Mouse (Mus musculus): ENCODE data around the gene Sik3.
"Not testable (repeated sequence)": the region's sequence is repeated elsewhere in the genome, so short reads cannot be mapped to it uniquely, and the experiment has no call there.

Sik3 gene

DNA sequence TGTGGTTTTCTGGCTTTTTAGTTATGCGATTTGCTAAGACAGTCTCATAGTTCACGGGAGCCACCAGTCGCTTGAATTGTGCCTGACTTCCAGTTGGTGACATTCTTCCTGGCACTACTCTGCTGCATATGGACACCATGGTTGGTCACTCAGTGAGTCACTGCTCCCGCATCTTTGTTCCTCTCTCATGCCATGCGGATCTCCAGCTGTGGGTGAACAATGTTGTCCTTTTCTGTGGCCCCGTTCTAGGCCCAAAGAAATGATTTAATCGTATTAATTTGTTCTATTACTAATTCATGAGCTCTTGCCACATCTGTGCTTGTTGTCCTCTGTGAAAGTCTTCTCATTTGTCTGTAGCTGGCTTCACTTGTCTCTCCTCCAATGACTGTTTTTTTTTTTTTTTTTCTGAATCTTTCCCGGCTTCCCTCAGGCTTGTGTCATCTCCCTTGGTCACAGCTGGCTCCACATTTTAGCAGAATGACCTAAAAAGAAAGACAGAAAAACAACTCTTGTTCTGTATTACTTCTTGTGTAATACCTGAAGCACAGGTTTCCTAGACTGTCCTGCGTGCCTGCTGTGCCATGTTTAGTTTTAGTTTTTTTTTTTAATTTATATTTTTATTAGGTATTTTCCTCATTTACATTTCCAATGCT lies 40.5 kb downstream of the Sik3 start:
- DNase-seq (ENCODE audit: low read depth, low spot score), result peak; percentile 80

DNA sequence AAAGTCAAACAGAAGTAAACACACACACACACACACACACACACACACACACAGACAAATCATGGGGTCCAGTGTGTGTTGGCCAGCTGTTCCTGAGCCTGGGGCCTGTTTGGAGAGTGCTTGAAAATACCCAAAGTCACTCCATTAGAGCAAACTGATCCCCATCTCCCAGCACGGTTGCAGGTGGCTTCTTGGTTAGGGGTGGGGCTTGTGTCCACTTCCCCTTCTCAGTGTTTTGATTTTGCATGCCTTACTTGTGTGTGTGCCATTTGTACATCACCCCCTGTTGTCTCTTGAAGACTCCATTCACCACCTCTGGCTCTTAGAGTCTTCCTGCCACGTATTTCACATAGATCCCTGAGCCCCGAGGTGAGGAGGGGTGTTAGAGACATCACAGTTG lies 45.4 kb downstream of the Sik3 start:
- DNase-seq (ENCODE audit: low read depth, low spot score), result no peak

- no peak for DNase-seq (ENCODE audit: low read depth, low spot score)
Measured at GRCm38 (mm10) chr9:46060249-46060648, 47.6 kb downstream of the Sik3 start.

DNA sequence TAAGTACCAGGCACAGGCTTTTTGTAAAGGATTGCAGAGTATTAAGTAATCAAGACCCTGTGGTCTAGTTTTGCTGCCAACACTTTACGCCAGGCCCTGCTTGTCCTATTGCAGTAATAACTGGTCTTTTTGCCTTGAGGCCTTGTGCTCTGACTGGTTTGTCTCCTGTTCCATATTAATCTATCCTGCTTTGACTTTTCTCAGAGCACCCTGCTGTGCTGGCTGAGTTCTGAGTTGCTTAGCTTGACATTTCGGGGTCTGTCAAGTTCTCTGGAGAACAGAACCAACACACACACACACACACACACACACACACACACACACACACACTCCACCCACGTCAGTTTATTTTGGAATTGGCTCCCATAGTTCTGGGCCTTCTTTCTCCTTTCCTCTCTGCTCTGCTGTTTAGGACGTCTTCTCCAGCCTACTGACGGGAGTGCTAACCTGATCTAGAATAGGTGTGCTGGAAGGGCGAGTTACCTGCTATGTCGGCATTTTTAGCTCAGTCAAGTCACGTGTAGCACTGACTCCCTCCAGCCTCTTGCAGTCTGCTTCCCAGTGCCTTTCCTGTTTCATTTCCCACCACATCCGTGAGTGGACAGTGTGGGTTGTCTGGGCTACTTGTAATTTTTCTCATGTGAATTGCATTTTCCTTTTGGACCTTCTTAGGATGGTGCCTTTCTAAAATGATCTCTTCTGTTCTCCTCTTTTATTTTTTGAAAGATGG lies 49.2 kb downstream of the Sik3 start:
- no peak for DNase-seq (ENCODE audit: low read depth, low spot score)

GRCm38 (mm10) chr9:46064331-46064730 lies 51.7 kb downstream of the Sik3 start:
- no peak for DNase-seq (ENCODE audit: low read depth, low spot score)

DNA sequence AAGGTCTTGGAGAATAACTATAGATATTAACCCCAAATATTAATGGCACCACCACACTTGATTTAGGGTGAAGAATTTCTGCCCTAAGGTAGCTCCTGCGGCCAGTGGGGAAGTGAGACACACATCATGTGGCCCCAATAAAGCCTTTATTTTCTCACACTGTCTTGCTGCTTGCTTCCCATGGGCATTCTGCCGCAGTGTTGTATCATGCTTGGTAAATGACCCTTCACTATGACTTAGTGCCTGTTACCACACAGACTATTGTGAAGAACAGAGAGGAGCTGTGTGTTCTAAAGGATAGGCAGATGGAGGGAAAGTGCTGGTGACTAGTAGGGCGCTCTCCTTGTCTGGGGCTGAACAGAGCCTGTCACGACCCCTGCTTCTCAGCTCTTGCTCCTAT lies 54.1 kb downstream of the Sik3 start:
- DNase-seq (ENCODE audit: low read depth, low spot score), result no peak

GRCm38 (mm10) chr9:46067691-46068090 lies 55.1 kb downstream of the Sik3 start:
- DNase-seq (ENCODE audit: low read depth, low spot score), result no peak

- DNase-seq (ENCODE audit: low read depth, low spot score), result no peak
Measured at GRCm38 (mm10) chr9:46069013-46069412, 56.4 kb downstream of the Sik3 start.

- DNase-seq (ENCODE audit: low read depth, low spot score), result no peak
Measured at GRCm38 (mm10) chr9:46072101-46072835, 59.6 kb downstream of the Sik3 start.

DNA sequence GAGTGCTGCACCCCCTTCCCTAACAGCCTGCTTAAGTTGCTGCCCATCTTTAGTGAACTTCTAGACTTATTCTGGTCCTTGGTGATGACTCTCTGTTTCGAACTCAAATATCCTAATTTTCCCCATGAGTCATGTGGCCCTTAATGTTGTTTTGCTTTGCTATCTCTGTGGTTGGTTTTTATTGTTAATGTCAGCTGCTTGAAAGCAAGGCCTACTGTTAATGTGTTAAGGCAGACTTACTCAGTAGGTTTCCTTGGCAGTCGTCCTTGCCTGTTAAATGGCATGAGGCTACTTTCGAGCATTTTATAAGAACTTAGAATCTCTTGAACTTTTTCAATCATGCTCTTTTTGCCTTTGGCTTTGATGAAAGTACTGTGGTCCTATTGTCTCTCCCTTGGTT lies 60.8 kb downstream of the Sik3 start:
- DNase-seq (ENCODE audit: low read depth, low spot score), result no peak

- no peak for DNase-seq (ENCODE audit: low read depth, low spot score)
Measured at GRCm38 (mm10) chr9:46075578-46075977, 63.0 kb downstream of the Sik3 start.

DNA sequence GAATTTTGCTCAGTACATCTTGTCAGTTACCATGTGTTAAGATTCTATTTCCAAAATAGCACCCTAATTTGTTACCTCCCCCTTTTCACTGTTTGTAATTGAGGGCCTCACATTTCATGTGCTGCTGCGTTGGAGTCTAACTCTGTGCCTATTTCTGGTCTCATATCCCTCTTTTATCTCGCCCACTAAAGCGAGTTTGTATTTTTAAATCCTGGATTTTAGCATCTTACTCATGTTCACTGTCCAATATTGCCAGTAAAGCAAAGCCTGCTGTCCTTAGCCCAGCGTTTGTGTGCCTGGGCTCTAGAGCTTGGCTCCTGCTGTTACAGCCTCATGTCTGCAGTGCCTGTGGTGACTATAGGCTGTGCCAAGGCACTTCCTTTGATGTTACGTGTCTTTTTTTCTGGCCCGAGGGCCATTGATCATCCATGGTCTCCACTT lies 69.8 kb downstream of the Sik3 start:
- peak; percentile 88 for DNase-seq (ENCODE audit: low read depth, low spot score)

- DNase-seq (ENCODE audit: low read depth, low spot score), result peak; percentile 83
Measured at GRCm38 (mm10) chr9:46083490-46083893, 70.9 kb downstream of the Sik3 start.

DNA sequence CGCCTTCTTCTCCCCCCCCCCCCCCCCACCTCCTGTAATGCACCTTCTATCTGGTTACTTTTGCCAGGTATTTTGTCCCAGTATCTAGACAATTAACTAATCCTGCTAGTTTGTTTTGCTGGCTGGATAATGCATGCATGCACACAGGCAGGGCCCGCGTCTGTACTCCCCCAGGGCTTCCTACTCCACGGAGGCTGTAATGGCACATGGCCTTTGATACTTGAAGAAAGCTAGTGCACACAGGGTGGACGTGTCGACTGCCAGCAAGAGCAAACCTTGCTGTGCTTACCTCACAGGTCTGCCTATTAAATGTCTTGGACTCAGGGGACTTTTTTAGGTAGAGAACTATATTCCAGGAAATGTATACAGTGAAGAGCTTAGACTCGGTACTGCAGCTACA lies 73.3 kb downstream of the Sik3 start:
- no peak for DNase-seq (ENCODE audit: low read depth, low spot score)

- DNase-seq (ENCODE audit: low read depth, low spot score), result no peak
Measured at GRCm38 (mm10) chr9:46086826-46087225, 74.2 kb downstream of the Sik3 start.

- no peak for DNase-seq (ENCODE audit: low read depth, low spot score)
Measured at GRCm38 (mm10) chr9:46087461-46087860, 74.8 kb downstream of the Sik3 start.

DNA sequence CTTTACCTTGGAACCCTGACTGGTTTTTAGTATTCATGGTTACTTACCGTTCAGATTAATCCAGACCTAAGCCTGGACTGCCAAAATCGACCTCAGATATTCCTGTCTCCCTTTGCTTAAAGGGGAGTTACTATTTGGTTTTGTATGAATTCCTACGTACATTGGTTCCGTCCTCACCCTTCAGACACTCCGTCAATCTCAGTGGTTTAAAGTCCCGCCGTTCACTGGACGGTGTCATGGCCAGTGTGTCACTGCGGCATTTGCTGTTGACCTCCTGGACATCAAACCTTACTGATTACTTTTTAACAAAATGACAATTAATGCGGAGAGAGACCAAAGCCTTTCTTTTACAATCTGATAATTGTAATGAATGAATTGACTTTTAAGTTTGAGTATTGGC lies 76.1 kb downstream of the Sik3 start:
- no peak for DNase-seq (ENCODE audit: low read depth, low spot score)

GRCm38 (mm10) chr9:46090066-46090465 lies 77.4 kb downstream of the Sik3 start:
- DNase-seq (ENCODE audit: low read depth, low spot score), result no peak

- not testable (repeated sequence) for DNase-seq (ENCODE audit: low read depth, low spot score)
Measured at GRCm38 (mm10) chr9:46091157-46091556, 78.5 kb downstream of the Sik3 start.

DNA sequence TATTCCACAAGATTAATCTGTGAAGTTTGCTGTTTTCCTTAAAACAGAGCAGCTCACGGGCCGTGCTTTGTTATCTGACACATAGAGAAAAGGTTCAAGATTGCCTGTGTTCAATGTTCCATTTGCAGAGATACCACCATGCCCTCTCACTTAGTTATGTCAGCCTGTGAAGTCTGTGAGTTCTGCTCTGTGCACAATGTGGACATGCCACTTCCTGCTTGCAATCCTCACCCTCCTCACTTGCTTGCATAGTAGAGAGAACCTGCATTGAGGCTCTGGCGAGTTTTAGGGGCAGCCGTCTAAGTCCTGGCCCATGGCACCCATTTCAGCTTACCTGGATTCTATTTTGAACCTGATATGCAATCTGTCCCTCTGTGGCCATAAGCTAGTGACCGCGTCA lies 80.0 kb downstream of the Sik3 start:
- no peak for DNase-seq (ENCODE audit: low read depth, low spot score)

GRCm38 (mm10) chr9:46098360-46098985 lies 85.9 kb downstream of the Sik3 start:
- DNase-seq (ENCODE audit: low read depth, low spot score), result no peak

DNA sequence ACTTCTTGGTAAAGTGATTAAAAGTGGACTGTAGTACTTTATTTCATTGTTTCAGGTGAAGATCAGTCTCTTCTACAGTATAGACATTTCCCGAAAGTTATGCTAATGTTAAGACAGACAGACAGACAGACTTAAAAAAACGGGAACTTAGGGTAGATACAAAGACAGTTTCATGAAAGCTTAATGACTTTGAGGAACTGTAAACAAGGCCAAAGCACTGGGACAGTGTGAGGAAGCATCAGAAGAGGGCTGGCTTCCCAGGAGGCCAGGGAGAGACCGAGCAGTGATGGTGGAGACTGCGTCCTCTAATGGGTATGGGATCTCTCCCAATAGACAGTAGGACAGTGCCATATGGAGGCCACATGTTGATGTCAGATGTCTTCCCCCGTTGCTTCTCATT lies 86.5 kb downstream of the Sik3 start:
- DNase-seq (ENCODE audit: low read depth, low spot score), result no peak

Measured in telencephalon, adult 2 months (tissue).